Mouse (Mus musculus) liver, embryonic 11.5 days (tissue): ENCODE measurements around the gene Ceacam20. TPM values are rescaled to one million over a fixed set of nuclear protein-coding genes. Genes with fewer than 3 reads are reported as not detected.
A peak's percentile ranks its signal among the peaks of the same experiment; 100 is the strongest.
"Not testable (repeated sequence)": the region's sequence is repeated elsewhere in the genome, so short reads cannot be mapped to it uniquely, and the experiment has no call there.

Source experiments
- ATAC-seq: fragments of 200-750 bp; cut with Nextera tagmentation; replicated peaks from 2 replicates; pipeline ENCODE4 v1.8.0; 2017; ENCODE audit warnings: moderate number of reproducible peaks, mild to moderate bottlenecking, moderate TSS enrichment, moderate library complexity; ENCODE audit not compliant: low FRiP score
- DNase-seq: peaks from one replicate; pipeline ENCODE4 v3.0.0-alpha.2; 2017; ENCODE audit warnings: low spot score
- H3K27ac ChIP-seq: fragments of 300-500 bp; sonication (generic); 2 replicates; pipeline ENCODE4 v1.5.1; 2014; ENCODE audit warnings: mild to moderate bottlenecking, low read depth, low read length, control low read depth
- H3K27me3 ChIP-seq: fragments of 300-500 bp; sonication (generic); replicated peaks from 2 replicates; pipeline ENCODE4 v1.6.1; 2014; ENCODE audit warnings: low read length, mixed read lengths; ENCODE audit not compliant: control insufficient read depth, insufficient read depth
- H3K36me3 ChIP-seq: fragments of 300-500 bp; sonication (generic); 2 replicates; pipeline ENCODE4 v1.6.1; 2014; ENCODE audit warnings: mild to moderate bottlenecking, low read length, moderate library complexity, mixed read lengths; ENCODE audit not compliant: control insufficient read depth, insufficient read depth
- H3K4me1 ChIP-seq: fragments of 300-500 bp; sonication (generic); replicated peaks from 2 replicates; pipeline ENCODE4 v1.6.1; 2014; ENCODE audit warnings: low read length, mixed read lengths; ENCODE audit not compliant: control insufficient read depth, insufficient read depth
- H3K4me2 ChIP-seq: fragments of 300-500 bp; sonication (generic); 2 replicates; pipeline ENCODE4 v1.6.1; 2014; ENCODE audit warnings: mild to moderate bottlenecking, control low read depth, moderate library complexity
- H3K4me3 ChIP-seq: fragments of 300-500 bp; sonication (generic); 2 replicates; pipeline ENCODE4 v1.5.1; 2014; ENCODE audit warnings: low read depth, low read length, control low read depth
- H3K9ac ChIP-seq: fragments of 300-500 bp; sonication (generic); 2 replicates; pipeline ENCODE4 v1.6.1; 2014; ENCODE audit warnings: low read depth, low read length, control low read depth
- H3K9me3 ChIP-seq: fragments of 300-500 bp; sonication (generic); 2 replicates; pipeline ENCODE4 v1.6.1; 2016; ENCODE audit warnings: low read length, inconsistent platforms, mixed read lengths; ENCODE audit not compliant: control insufficient read depth
- WGBS: fragments of 180-500 bp; shearing (Covaris S2); extraction: QIAGEN DNeasy Blood & Tissue Kit; methylation state at CpG from one replicate; pipeline ENCODE4 v1.1.7; 2014; 5-methylcytosine and 5-hydroxymethylcytosine counted together
- polyA plus RNA-seq: library from polyadenylated mRNA; unstranded; fragments of >200 nt; fragmentation: Nextera tagmentation; extraction: Ambion mirVana; gene quantifications from 2 replicates; pipeline ENCODE4 v1.2.1, GENCODE M21; 2014

Gene Ceacam20
- polyA plus RNA-seq, 1 experiment from 2014 or later = not detected

DNA sequence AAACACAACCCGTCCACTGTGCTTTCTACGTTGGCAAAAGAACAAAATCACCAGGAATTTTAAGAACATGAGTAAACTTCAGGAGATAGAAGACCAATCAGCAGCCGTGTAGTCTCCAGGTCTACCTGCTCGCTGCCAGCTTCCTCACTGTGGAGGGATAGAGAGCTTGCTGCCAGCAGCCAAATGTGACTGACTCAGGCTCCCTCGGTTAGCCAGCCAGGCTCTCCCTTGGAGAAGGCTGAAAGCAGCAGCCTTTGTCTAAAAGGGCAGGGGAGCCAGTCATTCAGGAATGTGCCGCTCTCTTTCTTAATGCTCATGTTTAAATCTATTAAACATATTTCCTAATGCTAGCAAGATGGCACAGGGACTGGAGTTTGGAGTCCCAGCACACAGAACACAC is 34.7 kb upstream of the Ceacam20 start:
- H3K4me2 ChIP-seq, DNase-seq, H3K4me1 ChIP-seq, H3K27ac ChIP-seq, H3K36me3 ChIP-seq, H3K27me3 ChIP-seq, H3K9me3 ChIP-seq, H3K4me3 ChIP-seq, H3K9ac ChIP-seq, ATAC-seq: not testable (repeated sequence)
- 73% methylated on average over 6 of the region's 6 CpGs for WGBS

DNA sequence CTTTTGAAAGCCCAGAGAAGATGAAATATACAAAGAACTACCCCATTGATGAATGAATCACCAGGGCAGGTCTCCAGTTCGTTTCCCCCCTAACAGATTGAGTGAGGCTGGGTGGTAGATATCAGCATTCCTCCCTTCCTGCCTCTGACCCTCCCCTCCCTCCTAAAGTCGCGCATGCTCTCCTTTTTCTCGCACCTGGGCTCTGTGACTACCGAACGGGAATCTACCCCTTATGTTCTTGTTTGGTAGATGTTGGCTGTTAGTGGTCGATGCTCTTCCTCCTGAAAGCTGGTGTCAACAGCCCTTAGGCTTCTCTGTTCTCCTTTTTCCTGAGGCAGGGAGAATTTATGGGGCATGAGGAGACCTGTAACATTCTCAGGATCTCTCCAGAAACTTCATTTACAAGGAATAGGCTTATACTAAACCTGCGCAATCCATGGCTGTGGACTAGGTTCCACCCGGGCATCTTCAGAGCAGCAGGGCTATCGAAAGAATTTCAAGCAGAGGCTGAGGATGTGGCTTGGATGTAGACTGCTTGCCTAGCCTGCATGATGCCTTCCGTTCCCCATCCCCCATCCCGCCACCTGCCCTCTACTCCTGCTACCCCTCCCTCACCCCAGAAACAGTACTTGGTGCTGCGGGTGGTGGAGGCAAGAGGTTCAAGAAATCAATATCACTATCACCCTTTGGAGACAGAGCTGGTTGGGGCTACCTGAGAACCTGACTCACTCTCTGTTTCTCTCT is 32.9 kb upstream of the Ceacam20 start:
- H3K9me3 ChIP-seq = no peaks in the 10 kb centered on the region
- H3K4me1 ChIP-seq = peaks cover 4% of the 10 kb centered on the region
- no peak overlapping the region for H3K9ac ChIP-seq
- no peak overlapping the region for H3K27ac ChIP-seq
- WGBS = 12% methylated on average over 13 of the region's 13 CpGs
- peaks cover 8% of the 10 kb centered on the region; the same call in 1 of the 2 replicates for H3K27me3 ChIP-seq
- H3K4me2 ChIP-seq = no peak overlapping the region
- no peak for DNase-seq
- ATAC-seq = no peak
- no peaks in the 10 kb centered on the region for H3K36me3 ChIP-seq
- no peak overlapping the region for H3K4me3 ChIP-seq

DNA sequence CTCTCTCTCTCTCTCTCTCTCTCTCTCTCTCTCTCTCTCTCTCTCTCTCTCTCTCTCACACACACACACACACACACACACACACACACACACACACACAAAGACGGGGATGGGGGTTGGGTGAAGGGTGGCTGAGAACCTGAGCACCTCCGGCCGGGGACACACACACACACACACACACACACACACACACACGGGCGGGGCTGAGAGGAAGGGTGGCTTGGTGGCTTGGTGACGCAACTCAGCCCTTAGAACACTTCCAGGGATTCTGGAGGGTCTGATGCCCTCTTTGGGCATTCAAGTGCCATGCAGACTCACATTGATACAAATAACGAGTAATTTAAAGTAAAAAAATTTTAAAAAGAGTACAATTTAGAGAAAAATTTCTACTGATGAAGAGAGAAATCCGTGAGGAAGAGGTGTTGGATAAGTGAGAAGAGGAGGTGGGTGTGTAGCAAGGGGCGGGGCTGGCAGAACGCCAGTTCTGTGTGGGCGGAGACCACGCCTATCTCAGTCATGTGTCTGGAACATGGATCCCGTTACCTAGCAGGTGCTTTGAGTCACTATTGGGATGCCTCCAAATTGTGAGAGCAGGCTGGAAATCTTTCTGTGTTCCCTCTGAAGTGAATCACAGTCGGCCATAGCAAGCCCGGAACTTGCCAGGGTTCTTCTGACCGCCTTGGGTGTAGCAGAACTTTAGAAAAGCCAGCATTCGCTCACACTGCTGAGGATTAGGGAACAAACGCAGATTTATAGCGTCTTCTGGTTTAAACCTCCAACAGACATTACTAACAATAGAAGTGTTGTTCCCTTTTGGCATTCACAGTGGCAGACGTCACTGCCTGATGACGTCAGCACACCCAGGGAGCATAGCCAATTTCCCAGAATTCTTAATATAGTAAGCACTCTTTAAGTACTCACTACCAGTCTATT is 32.1 kb upstream of the Ceacam20 start:
- Histone ChIP-seq H3K9ac (no peak overlapping the region), H3K4me2 (peak overlapping the region; percentile 64), H3K36me3 (no peaks in the 10 kb centered on the region), H3K4me1 (peaks cover 4% of the 10 kb centered on the region), H3K4me3 (peak overlapping the region; percentile 16; the same call in 1 of the 2 replicates), H3K27me3 (peaks cover 8% of the 10 kb centered on the region; the same call in 1 of the 2 replicates), H3K9me3 (no peaks in the 10 kb centered on the region), H3K27ac (no peak overlapping the region)
- WGBS = 20% methylated on average over 21 of the region's 21 CpGs
- ATAC-seq (peak; percentile 70), DNase-seq (peak; percentile 52)

DNA sequence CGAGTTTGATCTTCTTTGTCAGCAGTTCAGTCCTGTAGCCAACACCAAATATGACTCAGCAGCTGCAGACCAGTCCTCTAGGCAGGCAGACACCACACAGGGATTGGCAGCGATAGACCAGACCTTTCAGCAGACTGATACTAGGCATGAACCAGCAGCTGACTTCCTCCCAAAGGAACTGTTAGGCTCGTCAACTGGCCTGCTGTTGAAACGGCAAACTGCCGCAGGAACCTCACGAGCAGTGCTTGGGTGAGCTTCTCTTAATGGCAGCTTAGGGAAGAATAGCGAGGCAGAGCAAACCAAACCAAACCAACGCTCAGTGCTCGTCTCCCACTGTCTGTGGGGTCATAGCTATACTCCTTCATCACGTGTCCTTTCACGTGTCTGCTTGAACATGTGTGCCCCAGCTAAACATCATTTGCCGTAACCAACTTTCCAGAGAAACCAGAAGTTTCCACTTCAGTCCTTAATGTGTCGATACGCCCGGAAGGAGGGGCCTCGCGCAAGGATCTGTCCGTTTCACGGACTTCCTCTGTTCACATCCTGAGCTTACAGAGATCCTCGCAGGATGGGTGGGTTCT is 30.0 kb upstream of the Ceacam20 start:
- ATAC-seq = peak; percentile 50
- Histone ChIP-seq H3K36me3 (no peaks in the 10 kb centered on the region), H3K9me3 (no peaks in the 10 kb centered on the region), H3K4me1 (peaks cover 4% of the 10 kb centered on the region), H3K27me3 (peaks cover 8% of the 10 kb centered on the region; the same call in 1 of the 2 replicates), H3K27ac (peak overlapping the region; percentile 78), H3K9ac (0 out of 2 replicates have a peak overlapping the region, but pooled peaks have one; percentile 30), H3K4me3 (peak overlapping the region; percentile 19; the same call in 1 of the 2 replicates), H3K4me2 (peak overlapping the region; percentile 53)
- 46% methylated on average over 20 of the region's 20 CpGs for WGBS
- peak; percentile 51 for DNase-seq

DNA sequence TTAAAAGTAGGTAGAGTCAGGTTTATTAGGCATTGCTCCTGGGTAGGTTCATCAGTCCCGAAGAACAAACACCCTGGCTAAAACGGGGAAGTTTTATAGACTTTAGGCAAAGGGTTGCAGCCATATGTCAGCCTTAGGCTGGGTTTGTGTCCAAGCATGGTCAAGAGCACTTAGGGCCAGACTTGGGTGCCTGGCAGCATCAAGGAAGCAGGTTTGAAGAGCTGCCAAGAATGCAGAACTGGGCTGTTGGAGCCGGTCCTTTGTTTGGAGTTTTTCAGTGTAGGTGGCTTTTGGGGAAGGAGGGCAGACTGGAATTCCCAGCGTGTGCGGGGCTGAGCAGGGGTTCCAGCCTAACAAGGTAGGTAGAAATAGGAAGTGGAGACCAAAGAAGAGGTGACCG is 29.3 kb upstream of the Ceacam20 start:
- Histone ChIP-seq H3K4me1 (peaks cover 4% of the 10 kb centered on the region), H3K9me3 (no peaks in the 10 kb centered on the region), H3K27me3 (peaks cover 8% of the 10 kb centered on the region; the same call in 1 of the 2 replicates), H3K4me2 (peak overlapping the region; percentile 53; the same call in 1 of the 2 replicates), H3K4me3 (no peak overlapping the region), H3K27ac (peak overlapping the region; percentile 78; the same call in 1 of the 2 replicates), H3K9ac (no peak overlapping the region), H3K36me3 (no peaks in the 10 kb centered on the region)
- ATAC-seq (no peak), DNase-seq (no peak)
- 67% methylated on average over 6 of the region's 6 CpGs for WGBS

DNA sequence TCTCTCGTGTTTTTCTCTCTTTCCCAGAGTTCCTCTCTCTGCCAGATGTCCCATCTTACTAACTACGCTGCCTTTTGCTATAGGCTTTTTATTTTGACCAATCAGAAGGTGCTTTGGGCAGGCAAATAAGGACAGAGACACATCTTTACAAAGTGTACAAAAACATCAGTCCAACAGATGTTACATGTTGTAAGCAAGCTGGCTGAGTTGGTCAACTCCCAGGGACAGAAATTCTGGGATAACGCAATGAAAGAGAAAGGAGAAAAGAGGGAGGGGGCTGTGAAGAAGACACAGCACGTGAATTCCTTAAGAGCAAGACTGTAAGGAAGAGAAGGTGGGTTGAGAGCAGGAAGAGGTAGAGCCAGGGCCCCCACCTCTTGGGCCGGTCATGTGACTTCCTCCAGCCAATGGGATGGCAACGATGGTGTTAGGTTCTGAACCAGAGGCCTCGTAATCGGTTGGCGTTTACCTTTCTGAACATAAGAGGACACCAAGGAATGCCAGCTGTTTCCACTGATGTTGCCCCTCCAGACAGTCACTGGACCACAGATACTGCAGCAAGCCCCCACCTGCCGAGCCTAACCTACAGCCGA is 27.9 kb upstream of the Ceacam20 start:
- 76% methylated on average over 11 of the region's 11 CpGs for WGBS

DNA sequence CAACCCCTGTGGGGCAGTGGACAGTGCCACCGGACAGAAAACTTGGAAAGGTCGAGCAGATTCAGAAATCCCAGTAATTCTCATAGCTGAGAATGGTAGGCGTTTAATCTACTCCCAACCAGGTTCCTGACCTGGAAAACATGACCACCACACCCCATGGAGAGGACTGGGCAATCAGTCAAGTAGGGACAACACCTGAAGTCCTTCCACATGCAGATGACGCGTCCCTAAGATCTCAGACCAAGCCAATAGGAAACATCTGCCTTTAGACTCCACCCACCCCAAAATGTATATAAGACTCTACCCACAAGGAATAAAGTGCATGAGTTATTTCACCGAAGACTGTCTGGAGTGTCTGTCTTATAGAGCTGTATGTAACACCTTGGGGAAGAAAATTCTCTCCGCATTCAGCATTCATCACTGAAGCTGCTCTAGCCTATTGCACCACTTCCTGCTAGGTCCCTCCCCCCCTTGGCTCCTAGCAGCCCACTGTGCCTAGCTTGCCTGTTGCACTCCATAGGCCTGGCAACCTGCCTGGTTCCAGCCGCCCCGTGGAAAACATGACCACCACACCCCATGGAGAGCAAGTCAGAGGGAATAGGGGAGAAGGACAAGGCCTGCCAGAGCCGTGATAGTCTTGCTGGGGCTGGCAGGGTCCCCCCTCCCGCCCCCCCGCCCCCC is 25.5 kb upstream of the Ceacam20 start:
- no peaks in the 10 kb centered on the region for H3K36me3 ChIP-seq
- H3K27ac ChIP-seq = no peak overlapping the region

More for the DNA sequence above, 27.9 kb upstream of the Ceacam20 start:
- H3K27me3 ChIP-seq = no peaks in the 10 kb centered on the region
- no peaks in the 10 kb centered on the region for H3K36me3 ChIP-seq
- H3K9ac ChIP-seq = no peak overlapping the region
- H3K9me3 ChIP-seq = no peaks in the 10 kb centered on the region
- DNase-seq (no peak), ATAC-seq (no peak)
- H3K27ac ChIP-seq = no peak overlapping the region
- peaks cover 4% of the 10 kb centered on the region for H3K4me1 ChIP-seq
- no peak overlapping the region for H3K4me3 ChIP-seq
- no peak overlapping the region for H3K4me2 ChIP-seq

More for the DNA sequence above, 25.5 kb upstream of the Ceacam20 start:
- Histone ChIP-seq H3K27me3 (no peaks in the 10 kb centered on the region), H3K4me3 (no peak overlapping the region; the same call in 1 of the 2 replicates), H3K4me1 (no peaks in the 10 kb centered on the region), H3K9ac (no peak overlapping the region), H3K4me2 (peak overlapping the region; percentile 50), H3K9me3 (no peaks in the 10 kb centered on the region)
- DNase-seq = no peak
- 50% methylated on average over 10 of the region's 12 CpGs for WGBS
- ATAC-seq = peak; percentile 38; the same call in 1 of the 2 replicates
